Mouse (Mus musculus) neural tube, embryonic 14.5 days (tissue): Measurements from ENCODE around the gene Etfrf1. TPM values are rescaled to one million over a fixed set of nuclear protein-coding genes. Genes with fewer than 3 reads are reported as not detected.

ENCODE experiments used
- ATAC-seq: fragments of 200-750 bp; cut with Nextera tagmentation; 2 replicates; pipeline ENCODE4 v1.8.0; 2017; ENCODE audit warnings: low read depth, mild to moderate bottlenecking, moderate TSS enrichment, moderate library complexity
- H3K27ac ChIP-seq: fragments of 300-500 bp; sonication (generic); 2 replicates; pipeline ENCODE4 v1.5.1; 2014; ENCODE audit warnings: low read depth, mild to moderate bottlenecking, control low read depth, low read length, moderate library complexity, mixed read lengths
- H3K27me3 ChIP-seq: fragments of 300-500 bp; sonication (generic); 2 replicates; pipeline ENCODE4 v1.6.1; 2014; ENCODE audit warnings: low read length; ENCODE audit not compliant: control insufficient read depth, insufficient read depth
- H3K36me3 ChIP-seq: fragments of 300-500 bp; sonication (generic); 2 replicates; pipeline ENCODE4 v1.6.1; 2014; ENCODE audit warnings: low read length, mixed read lengths; ENCODE audit not compliant: control insufficient read depth, insufficient read depth
- H3K4me1 ChIP-seq: fragments of 300-500 bp; sonication (generic); 2 replicates; pipeline ENCODE4 v1.6.1; 2014; ENCODE audit warnings: low read length; ENCODE audit not compliant: control insufficient read depth, insufficient read depth
- H3K4me2 ChIP-seq: fragments of 300-500 bp; sonication (generic); 2 replicates; pipeline ENCODE4 v1.6.1; 2014; ENCODE audit warnings: mild to moderate bottlenecking, low read depth, low read length, control low read depth
- H3K4me3 ChIP-seq: fragments of 300-500 bp; sonication (generic); 2 replicates; pipeline ENCODE4 v1.5.1; 2014; ENCODE audit warnings: low read depth, low read length, control low read depth, mixed read lengths
- H3K9ac ChIP-seq: fragments of 300-500 bp; sonication (generic); replicated peaks from 2 replicates; pipeline ENCODE4 v1.6.1; 2014; ENCODE audit warnings: low read depth, mild to moderate bottlenecking, control low read depth, low read length, mixed read lengths
- H3K9me3 ChIP-seq: fragments of 300-500 bp; sonication (generic); 2 replicates; pipeline ENCODE4 v1.6.1; 2016; ENCODE audit warnings: low read length; ENCODE audit not compliant: control insufficient read depth
- WGBS: fragments of 180-500 bp; shearing (Covaris S2); extraction: QIAGEN DNeasy Blood & Tissue Kit; methylation state at CpG from one replicate; pipeline ENCODE4 v1.1.7; 2014; 5-methylcytosine and 5-hydroxymethylcytosine counted together
- polyA plus RNA-seq: library from polyadenylated mRNA; unstranded; fragments of >200 nt; fragmentation: Nextera tagmentation; extraction: Ambion mirVana; gene quantifications from 2 replicates; pipeline ENCODE4 v1.2.1, GENCODE M21; 2014

Gene Etfrf1
- polyA plus RNA-seq, 1 experiment from 2014 or later = 26.3 TPM

DNA sequence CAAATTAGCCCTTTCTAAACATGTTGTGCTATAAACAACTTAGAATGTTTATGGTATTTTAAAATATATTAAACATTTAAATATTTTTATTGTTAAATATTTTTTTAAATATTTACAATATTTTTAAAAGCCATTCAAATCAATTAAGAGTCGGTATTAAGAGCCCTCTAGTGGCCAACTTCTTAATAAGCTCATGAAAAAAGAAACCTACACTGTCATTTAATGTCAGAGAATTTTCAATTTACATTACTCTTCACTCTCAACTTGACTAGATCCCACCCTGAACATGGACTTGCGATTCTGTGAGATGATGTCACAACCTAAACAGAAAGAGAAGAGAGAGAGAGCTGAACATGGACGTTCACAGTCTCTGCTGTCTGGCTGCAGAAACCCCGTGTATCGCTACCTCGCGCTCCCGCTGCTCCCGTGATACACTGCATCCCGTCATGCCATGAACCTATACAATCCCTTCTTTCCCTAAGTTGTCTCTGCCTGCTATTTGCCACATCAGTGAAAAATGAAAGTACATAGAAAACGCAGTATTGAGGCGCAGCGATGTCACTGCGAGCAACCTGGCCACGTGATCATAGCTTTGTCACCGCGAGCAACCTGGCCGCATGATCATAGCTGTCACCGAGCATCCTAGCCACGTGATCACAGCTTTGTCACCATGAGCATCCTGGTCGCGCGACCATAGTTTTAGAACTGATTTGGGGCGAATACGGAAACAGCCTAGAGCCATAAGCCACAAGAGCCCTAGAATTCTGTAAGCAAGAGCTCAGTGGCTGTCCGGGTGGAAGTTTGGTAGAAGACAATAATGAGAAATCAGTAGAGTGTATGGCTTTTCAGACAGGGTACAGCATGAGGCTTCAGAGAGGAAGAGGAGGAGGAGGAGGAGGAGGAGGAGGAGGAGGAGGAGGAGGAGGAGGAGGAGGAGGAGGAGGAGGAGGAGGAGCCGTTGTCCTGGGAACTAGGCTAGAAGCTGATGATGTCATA, 23.5 kb upstream of the Etfrf1 start:
- Histone ChIP-seq H3K36me3 (no peaks in the 10 kb centered on the region), H3K4me2 (peak overlapping the region; percentile 41), H3K27me3 (no peaks in the 10 kb centered on the region), H3K4me3 (peak overlapping the region; percentile 26), H3K27ac (peak overlapping the region; percentile 66; the same call in 1 of the 2 replicates), H3K4me1 (no peaks in the 10 kb centered on the region), H3K9ac (peak overlapping the region; percentile 32; the same call in 1 of the 2 replicates), H3K9me3 (no peaks in the 10 kb centered on the region)
- ATAC-seq = peak; percentile 86
- 58% methylated on average over 27 of the region's 27 CpGs for WGBS

DNA sequence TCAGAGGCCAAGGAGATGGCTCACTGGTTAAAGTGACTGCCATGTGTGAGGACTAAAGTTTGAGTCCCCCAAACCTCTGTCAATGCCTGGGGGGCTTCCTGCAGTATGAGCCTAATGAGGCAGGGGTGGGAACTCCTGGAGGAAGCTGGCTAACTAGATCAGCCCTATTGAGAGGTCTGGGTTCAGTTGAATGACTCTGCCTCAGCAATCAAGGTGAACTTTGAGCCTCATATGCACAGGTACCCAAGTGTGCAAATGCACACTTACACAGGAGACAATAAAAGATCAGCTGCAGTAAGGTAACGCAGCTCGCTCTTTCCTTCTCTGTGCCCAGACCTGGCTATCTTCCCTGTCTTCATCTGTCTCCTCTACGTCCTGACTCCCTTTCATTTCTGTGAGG, 17.9 kb upstream of the Etfrf1 start:
- no peaks in the 10 kb centered on the region for H3K4me1 ChIP-seq
- no peak overlapping the region for H3K4me3 ChIP-seq
- H3K4me2 ChIP-seq = no peak overlapping the region
- H3K36me3 ChIP-seq = no peaks in the 10 kb centered on the region
- no peak overlapping the region for H3K9ac ChIP-seq
- no peaks in the 10 kb centered on the region for H3K9me3 ChIP-seq
- 93% methylated on average over 3 of the region's 3 CpGs for WGBS
- H3K27me3 ChIP-seq = no peaks in the 10 kb centered on the region
- no peak overlapping the region for H3K27ac ChIP-seq
- no peak for ATAC-seq

DNA sequence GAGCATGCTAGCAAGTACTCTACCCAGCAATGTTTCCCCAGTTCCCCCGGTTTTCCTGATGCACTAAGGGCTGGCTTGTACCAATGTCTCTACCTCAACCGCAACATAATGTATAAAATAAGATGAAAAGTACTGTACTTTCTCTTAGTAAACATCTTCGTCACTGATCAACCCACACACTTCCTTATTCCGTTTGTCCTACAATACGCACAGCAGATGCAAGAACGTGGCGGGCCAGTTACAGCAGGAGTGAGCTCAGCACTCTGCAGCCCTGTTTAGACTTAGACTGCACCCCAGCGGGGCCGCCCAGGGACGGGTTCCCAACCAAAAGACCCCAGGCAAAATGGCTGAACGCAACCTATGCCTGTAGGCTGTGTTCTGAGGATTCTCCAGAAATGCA, 17.5 kb upstream of the Etfrf1 start:
- H3K9me3 ChIP-seq = no peaks in the 10 kb centered on the region
- 85% methylated on average over 11 of the region's 11 CpGs for WGBS
- ATAC-seq = no peak

DNA sequence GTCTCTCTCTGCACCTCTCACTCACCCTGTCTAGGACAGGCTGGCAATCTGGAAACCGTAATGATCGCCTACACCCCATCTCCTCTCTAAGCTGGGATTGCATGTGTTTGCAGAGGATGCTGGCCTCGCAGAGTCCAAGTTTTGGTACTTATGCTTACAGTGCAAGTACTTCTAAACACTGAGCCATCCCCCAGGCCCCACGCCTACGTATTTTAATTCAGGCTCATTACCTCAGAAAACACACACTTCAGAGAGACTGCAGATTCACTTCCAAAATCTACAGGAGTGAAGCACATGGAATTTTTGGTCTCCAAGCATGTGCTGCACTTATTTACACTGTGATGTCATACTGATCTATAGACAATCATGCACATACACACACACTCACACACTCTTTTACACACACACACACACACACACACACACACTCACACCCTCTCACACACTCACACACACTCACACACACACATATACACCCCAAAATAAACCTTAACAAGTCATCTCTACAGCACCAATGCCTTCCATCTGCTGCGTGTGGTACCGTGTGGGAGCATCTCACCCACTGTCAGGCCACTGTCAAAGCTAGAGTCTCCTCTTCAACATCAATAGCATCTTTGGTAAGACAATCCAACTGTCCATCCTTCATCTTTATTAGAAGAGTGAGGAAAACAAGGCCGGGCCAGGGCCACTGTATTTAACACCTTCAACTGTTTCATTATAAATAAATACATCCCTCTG, 12.8 kb upstream of the Etfrf1 start:
- H3K4me3 ChIP-seq = no peak overlapping the region
- no peak overlapping the region for H3K27ac ChIP-seq
- no peaks in the 10 kb centered on the region for H3K27me3 ChIP-seq
- no peaks in the 10 kb centered on the region for H3K4me1 ChIP-seq
- ATAC-seq = no peak
- no peaks in the 10 kb centered on the region for H3K36me3 ChIP-seq
- H3K9ac ChIP-seq = no peak overlapping the region
- WGBS = 96% methylated on average over 8 of the region's 8 CpGs
- no peak overlapping the region for H3K4me2 ChIP-seq
- no peaks in the 10 kb centered on the region for H3K9me3 ChIP-seq

More for the DNA sequence above, 17.5 kb upstream of the Etfrf1 start:
- Histone ChIP-seq H3K4me1 (no peaks in the 10 kb centered on the region), H3K36me3 (no peaks in the 10 kb centered on the region), H3K27ac (no peak overlapping the region), H3K4me2 (no peak overlapping the region), H3K27me3 (no peaks in the 10 kb centered on the region), H3K9ac (no peak overlapping the region), H3K4me3 (no peak overlapping the region)

DNA sequence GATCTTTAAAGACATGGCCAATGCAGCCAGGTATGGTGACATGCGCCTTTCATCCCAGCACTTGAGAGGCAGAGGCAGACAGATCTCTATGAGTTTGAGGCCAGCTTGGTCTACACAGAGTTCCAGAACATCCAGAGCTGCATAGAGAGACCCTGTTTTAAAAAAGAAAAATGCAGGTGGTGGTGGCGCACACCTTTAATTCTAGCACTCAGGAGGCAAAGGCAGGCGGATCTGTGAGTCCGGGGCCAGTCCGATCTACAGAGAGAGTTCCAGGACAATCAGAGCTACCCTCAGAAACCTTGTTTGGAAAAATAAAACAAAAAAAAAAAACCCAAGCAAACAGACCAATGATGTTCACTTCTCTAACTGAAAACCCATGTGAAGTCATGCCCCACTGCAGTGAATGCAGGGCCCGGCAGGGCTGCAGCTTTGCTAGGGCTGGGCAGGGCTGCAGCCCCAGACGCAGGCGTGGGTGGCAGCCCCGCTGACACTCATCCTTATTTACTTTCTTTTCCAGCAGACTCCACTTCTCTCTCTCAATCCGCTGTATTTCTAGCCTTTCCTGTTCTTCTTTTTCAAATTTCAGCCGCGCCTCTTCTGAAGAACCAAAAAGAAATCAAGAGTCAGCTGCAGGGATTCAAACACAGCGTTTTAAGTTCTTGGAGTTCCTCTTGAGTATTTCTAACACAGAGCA, 8.4 kb upstream of the Etfrf1 start:
- H3K27ac ChIP-seq = no peak overlapping the region
- no peak overlapping the region for H3K4me2 ChIP-seq
- H3K4me3 ChIP-seq = no peak overlapping the region
- no peaks in the 10 kb centered on the region for H3K9me3 ChIP-seq
- no peaks in the 10 kb centered on the region for H3K36me3 ChIP-seq
- no peaks in the 10 kb centered on the region for H3K27me3 ChIP-seq
- H3K4me1 ChIP-seq = no peaks in the 10 kb centered on the region
- WGBS = 87% methylated on average over 13 of the region's 13 CpGs
- ATAC-seq = no peak
- no peak overlapping the region for H3K9ac ChIP-seq

DNA sequence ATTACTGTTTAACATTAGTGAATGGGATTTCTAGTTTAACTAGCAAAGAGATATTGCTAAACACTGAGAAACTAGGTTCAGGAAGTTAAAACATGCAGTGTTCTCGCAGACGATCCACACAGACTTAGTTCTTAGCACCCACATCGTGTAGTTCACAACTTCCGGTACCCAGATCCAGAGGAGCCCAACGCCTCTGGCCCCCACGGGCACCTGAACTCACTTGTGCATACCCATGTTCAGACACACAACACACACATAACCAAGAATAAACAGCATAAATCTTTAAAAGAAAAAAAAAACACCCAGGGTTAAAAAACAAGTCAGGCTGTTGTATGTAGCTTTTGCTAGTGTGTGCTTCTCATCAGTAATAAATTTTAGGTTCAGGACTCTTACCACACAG, 6.5 kb upstream of the Etfrf1 start:
- Histone ChIP-seq H3K36me3 (no peaks in the 10 kb centered on the region), H3K4me2 (no peak overlapping the region), H3K4me3 (no peak overlapping the region), H3K27me3 (no peaks in the 10 kb centered on the region), H3K27ac (no peak overlapping the region), H3K9ac (no peak overlapping the region), H3K4me1 (no peaks in the 10 kb centered on the region), H3K9me3 (no peaks in the 10 kb centered on the region)
- 92% methylated on average over 6 of the region's 6 CpGs for WGBS
- no peak for ATAC-seq

DNA sequence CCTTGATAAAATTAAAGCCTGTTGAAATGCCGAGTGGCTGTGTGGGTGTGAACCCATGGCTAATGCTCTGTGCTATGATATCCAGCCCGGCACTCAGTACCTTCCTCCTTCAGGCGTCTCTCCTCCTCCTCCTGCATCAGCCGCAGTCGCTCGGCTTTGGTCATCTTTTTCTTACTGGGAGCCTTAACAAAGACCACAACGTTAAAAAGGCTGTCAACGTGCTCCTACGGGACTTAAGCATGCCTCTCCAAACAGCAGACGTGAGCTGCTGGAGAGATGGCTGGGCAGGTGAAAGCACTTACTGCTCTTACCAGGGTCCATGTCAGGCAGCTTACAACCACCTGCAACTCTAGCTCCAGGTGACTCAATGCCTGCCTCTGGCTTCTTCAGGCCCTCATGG, 5.8 kb upstream of the Etfrf1 start:
- Histone ChIP-seq H3K4me1 (no peaks in the 10 kb centered on the region), H3K27me3 (no peaks in the 10 kb centered on the region), H3K9ac (no peak overlapping the region), H3K4me2 (no peak overlapping the region), H3K36me3 (no peaks in the 10 kb centered on the region), H3K27ac (no peak overlapping the region), H3K4me3 (no peak overlapping the region), H3K9me3 (no peaks in the 10 kb centered on the region)
- ATAC-seq = no peak
- 74% methylated on average over 10 of the region's 10 CpGs for WGBS

DNA sequence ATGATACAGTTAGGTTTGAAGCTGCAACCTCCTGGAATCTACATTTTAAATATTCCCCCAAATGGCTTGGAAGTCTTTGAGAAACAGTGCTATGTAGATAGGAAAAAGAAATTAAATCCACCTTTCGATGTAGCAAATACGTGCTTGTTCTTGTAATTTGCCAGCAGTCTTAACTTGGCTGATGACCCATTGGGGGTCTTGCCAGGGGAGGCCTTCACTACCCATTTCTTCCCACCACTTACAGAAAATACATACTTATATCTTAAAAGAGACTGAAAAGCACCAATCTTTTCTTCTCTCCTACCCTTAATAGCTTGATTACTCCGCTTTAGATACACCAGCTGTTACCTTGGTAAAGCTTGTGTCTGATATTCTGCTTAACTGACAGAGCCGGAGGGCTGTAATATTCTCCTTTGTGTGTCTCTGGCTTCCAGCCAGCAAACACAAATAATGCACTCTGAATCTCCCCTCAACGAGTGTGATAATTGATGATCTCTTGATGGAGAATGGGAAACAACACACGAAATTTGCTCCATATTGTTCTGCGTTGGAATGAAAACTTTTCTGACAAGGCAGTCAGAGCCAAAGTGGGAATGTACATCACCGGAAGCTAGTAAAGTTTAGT, 766 bp upstream of the Etfrf1 start:
- Histone ChIP-seq H3K36me3 (no peaks in the 10 kb centered on the region), H3K27ac (peak overlapping the region; percentile 2; the same call in 1 of the 2 replicates), H3K9me3 (no peaks in the 10 kb centered on the region), H3K9ac (no peak overlapping the region), H3K4me3 (peak overlapping the region; percentile 23), H3K4me1 (peaks cover 10% of the 10 kb centered on the region), H3K4me2 (peak overlapping the region; percentile 46), H3K27me3 (no peaks in the 10 kb centered on the region)
- WGBS = 32% methylated on average over 8 of the region's 8 CpGs
- no peak for ATAC-seq
